ENCODE assay signal across 8 mouse cellular contexts in genomic region chrX:150547239-150547638, GRCm38 (mm10). TPM values are rescaled to one million over a fixed set of nuclear protein-coding genes. Genes with fewer than 3 reads are reported as not detected.
DNase-seq lines count a peak whose midpoint lies in the region; ATAC-seq and TF ChIP-seq lines count a peak whose summit lies in the region.

Gene Alas2 (plus strand): TSS chrX:150547375.

- H3K27ac ChIP-seq in embryonic facial prominence, embryonic 13.5 days, result no peak within 1 kb of the TSS
- H3K27ac ChIP-seq in midbrain, embryonic 14.5 days (replicated peaks; ENCODE audit: low read depth, low read length), result no peak within 1 kb of the TSS

- TF ChIP-seq POLR2A in lung, adult 2 months (IDR thresholded peaks at IDR 0.05; ENCODE audit: borderline replicate concordance, extremely low read depth, low read depth, low read length), result no peak

- 0 out of 2 replicates have a peak, but pooled peaks cover 1% of the 10 kb centered on the region for H3K36me3 ChIP-seq in embryonic facial prominence, embryonic 13.5 days
- peaks cover 3% of the 10 kb centered on the region; the same call in 1 of the 2 replicates for H3K36me3 ChIP-seq in midbrain, embryonic 14.5 days (ENCODE audit: control insufficient read depth, insufficient read depth, low read length)

- H3K9ac ChIP-seq in embryonic facial prominence, embryonic 13.5 days, result no peak within 1 kb of the TSS
- no peak within 1 kb of the TSS for H3K9ac ChIP-seq in midbrain, embryonic 14.5 days (replicated peaks; ENCODE audit: low read length)

- WGBS in lung, adult 2 months, result 44% methylated on average over 5 of the region's 5 CpGs
- WGBS in embryonic facial prominence, embryonic 13.5 days, result 53% methylated on average over 5 of the region's 5 CpGs
- 46% methylated on average over 5 of the region's 5 CpGs for WGBS in midbrain, embryonic 14.5 days

- H3K9me3 ChIP-seq in embryonic facial prominence, embryonic 13.5 days, result no peaks in the 10 kb centered on the region
- H3K9me3 ChIP-seq in midbrain, embryonic 14.5 days (ENCODE audit: control insufficient read depth, low read length), result no peaks in the 10 kb centered on the region

- TF ChIP-seq CTCF in lung, adult 2 months (IDR thresholded peaks at IDR 0.05; ENCODE audit: insufficient read depth, low read length), result no peak

- ATAC-seq in embryonic facial prominence, embryonic 13.5 days (ENCODE audit: insufficient number of reproducible peaks, insufficient read depth, low FRiP score, low TSS enrichment, low read depth), result no peak
- no peak for ATAC-seq in midbrain, embryonic 14.5 days (ENCODE audit: low FRiP score, low TSS enrichment)

- peaks cover 4% of the 10 kb centered on the region for H3K27me3 ChIP-seq in embryonic facial prominence, embryonic 13.5 days
- H3K27me3 ChIP-seq in midbrain, embryonic 14.5 days (ENCODE audit: control insufficient read depth, insufficient read depth, low read length), result no peaks in the 10 kb centered on the region

- H3K4me3 ChIP-seq in lung, adult 2 months (replicated peaks; ENCODE audit: extremely low read depth, low read depth, low read length), result no peak within 1 kb of the TSS
- no peak within 1 kb of the TSS for H3K4me3 ChIP-seq in embryonic facial prominence, embryonic 13.5 days
- no peak within 1 kb of the TSS for H3K4me3 ChIP-seq in midbrain, embryonic 14.5 days (replicated peaks; ENCODE audit: low read depth, low read length)

- no peak for DNase-seq in lung, adult 2 months
- DNase-seq in lung, postnatal 10 days, result no peak
- no peak for DNase-seq in heart, postnatal 4 days
- DNase-seq in midbrain, embryonic 14.5 days, result no peak
- DNase-seq in thymus, postnatal 36 days, result no peak
- no peak for DNase-seq in ovary, adult 18-20 months (ENCODE audit: low spot score)
- DNase-seq in thymus, postnatal 0 days (ENCODE audit: low spot score), result no peak

- no peak within 1 kb of the TSS for H3K4me2 ChIP-seq in embryonic facial prominence, embryonic 13.5 days
- no peak within 1 kb of the TSS for H3K4me2 ChIP-seq in midbrain, embryonic 14.5 days (ENCODE audit: low read length)

- no peaks in the 10 kb centered on the region for H3K4me1 ChIP-seq in lung, adult 2 months (ENCODE audit: control insufficient read depth, insufficient read depth, low read length)
- no peaks in the 10 kb centered on the region for H3K4me1 ChIP-seq in embryonic facial prominence, embryonic 13.5 days
- no peaks in the 10 kb centered on the region for H3K4me1 ChIP-seq in midbrain, embryonic 14.5 days (ENCODE audit: control insufficient read depth, insufficient read depth, low read length)

RNA-seq across cellular contexts. Expression of gene Alas2, which starts in this region (rescaled TPM):
- 52.8 and 113 TPM in 2 replicates for polyA plus RNA-seq in lung, adult 2 months (2012; rRNA removed)
- polyA plus RNA-seq in embryonic facial prominence, embryonic 13.5 days (2015; fragmentation: Nextera tagmentation; extraction: Ambion mirVana), result 31.0 and 51.5 TPM in 2 replicates
- total RNA-seq in heart, postnatal 4 days (2021), result 100 to 1,000 TPM in 1 of 2 experiments, 10 to 100 TPM in 1; 61.2 to 216 TPM
- 16.5 and 25.4 TPM in 2 replicates for polyA plus RNA-seq in midbrain, embryonic 14.5 days (2014; fragmentation: Nextera tagmentation; extraction: Ambion mirVana)
- 8.1 and 8.5 TPM in 2 replicates for polyA plus RNA-seq in thymus, postnatal 0 days (2015; fragmentation: Nextera tagmentation; extraction: Ambion mirVana)
